Mouse (Mus musculus): Measurements from ENCODE around the gene Pacrg. TPM values are rescaled to one million over a fixed set of nuclear protein-coding genes. Genes with fewer than 3 reads are reported as not detected.
A peak's percentile ranks its signal among the peaks of the same experiment; 100 is the strongest.

Gene Pacrg
- polyA plus RNA-seq, 1 experiment from 2014 or later, result 1.2 TPM

- ATAC-seq (ENCODE audit: insufficient number of reproducible peaks, insufficient read depth, low FRiP score, low read depth), result no peak
- 90% methylated on average over 11 of the region's 11 CpGs for WGBS
- Histone ChIP-seq H3K36me3 (ENCODE audit: control insufficient read depth, insufficient read depth, low read length) (no peaks in the 10 kb centered on the region), H3K27me3 (ENCODE audit: control insufficient read depth, insufficient read depth, low read length) (no peaks in the 10 kb centered on the region), H3K4me2 (ENCODE audit: low read length) (no peak overlapping the region), H3K4me1 (ENCODE audit: control insufficient read depth in 2 of 2, insufficient read depth in 2 of 2, low read length in 2 of 2) (peaks cover 37 to 48% of the 10 kb centered on the region in 2 experiments), H3K9me3 (ENCODE audit: control insufficient read depth, low read length) (no peaks in the 10 kb centered on the region), H3K9ac (ENCODE audit: low read length) (no peak overlapping the region), H3K27ac (replicated peaks in 1 of 2; ENCODE audit: control insufficient read depth in 1 of 2, insufficient read depth in 1 of 2, low read depth in 2 of 2, low read length in 2 of 2) (no peak overlapping the region), H3K4me3 (ENCODE audit: control insufficient read depth in 1 of 2, insufficient read depth in 1 of 2, low read depth in 1 of 2, low read length in 2 of 2) (no peak overlapping the region)
These were observed 436.9 kb downstream of the Pacrg start for GRCm38 (mm10) chr17:10403186-10403585.

DNA sequence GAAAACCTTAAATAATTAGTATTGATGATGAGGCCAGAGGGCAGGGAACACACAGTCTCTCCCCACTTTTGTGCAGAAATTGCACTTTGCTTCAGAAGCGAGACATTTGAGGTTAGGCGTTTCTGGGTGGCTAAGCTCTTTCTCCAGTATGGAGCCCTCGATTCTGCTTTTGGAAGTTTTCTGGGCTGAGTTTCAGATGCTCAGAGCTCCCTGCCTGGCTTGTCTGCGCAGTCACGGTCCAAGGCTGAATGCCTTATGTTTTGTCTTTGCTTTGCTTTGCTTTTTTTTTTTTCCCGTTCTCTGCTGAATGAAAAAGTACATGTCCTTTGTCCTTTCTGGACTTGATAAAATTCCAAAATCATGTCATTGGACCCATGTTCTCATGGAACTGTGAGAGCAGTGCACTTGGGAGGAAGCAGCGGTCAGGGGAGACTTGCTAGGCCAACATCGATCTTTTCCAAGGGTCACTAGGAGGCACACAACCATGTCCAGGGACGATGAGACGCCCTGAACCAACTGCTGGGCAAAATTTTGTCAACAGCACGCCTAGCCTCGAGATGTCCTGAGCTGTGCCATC, 438.0 kb downstream of the Pacrg start:
- 90% methylated on average over 12 of the region's 12 CpGs for WGBS

DNA sequence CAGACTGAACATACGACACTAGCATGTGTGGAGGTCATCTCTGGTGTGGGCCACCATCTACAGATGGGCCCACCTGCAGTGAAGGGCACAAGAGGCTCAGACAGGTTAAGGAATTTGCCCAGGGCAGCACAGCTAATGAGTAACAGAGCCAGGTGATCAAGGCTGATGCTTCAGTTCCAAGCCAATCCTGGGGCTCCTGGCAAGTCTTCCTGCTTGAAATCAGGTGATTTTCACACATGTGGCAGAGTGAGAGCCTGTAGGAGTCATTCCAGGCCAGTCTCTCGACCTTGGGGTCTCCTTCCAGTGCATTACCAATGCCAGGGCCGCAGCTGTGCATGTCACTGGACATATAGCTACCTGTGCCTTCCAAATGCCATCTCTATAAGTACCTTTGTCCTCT, 438.6 kb downstream of the Pacrg start:
- ATAC-seq (ENCODE audit: insufficient number of reproducible peaks, insufficient read depth, low FRiP score, low read depth), result no peak
- Histone ChIP-seq H3K9ac (ENCODE audit: low read length) (no peak overlapping the region), H3K27me3 (ENCODE audit: control insufficient read depth, insufficient read depth, low read length) (no peaks in the 10 kb centered on the region), H3K9me3 (ENCODE audit: control insufficient read depth, low read length) (no peaks in the 10 kb centered on the region), H3K4me2 (ENCODE audit: low read length) (no peak overlapping the region), H3K4me3 (ENCODE audit: control insufficient read depth in 1 of 2, insufficient read depth in 1 of 2, low read depth in 1 of 2, low read length in 2 of 2) (no peak overlapping the region), H3K36me3 (ENCODE audit: control insufficient read depth, insufficient read depth, low read length) (no peaks in the 10 kb centered on the region), H3K4me1 (ENCODE audit: control insufficient read depth in 2 of 2, insufficient read depth in 2 of 2, low read length in 2 of 2) (peaks cover 41 to 54% of the 10 kb centered on the region in 2 experiments), H3K27ac (replicated peaks in 1 of 2; ENCODE audit: control insufficient read depth in 1 of 2, insufficient read depth in 1 of 2, low read depth in 2 of 2, low read length in 2 of 2) (no peak overlapping the region)
- WGBS, result 81% methylated on average over 3 of the region's 3 CpGs

More for the DNA sequence above, 438.0 kb downstream of the Pacrg start:
- no peak for ATAC-seq (ENCODE audit: insufficient number of reproducible peaks, insufficient read depth, low FRiP score, low read depth)
- H3K9ac ChIP-seq (ENCODE audit: low read length), result no peak overlapping the region
- H3K4me3 ChIP-seq (ENCODE audit: control insufficient read depth in 1 of 2, insufficient read depth in 1 of 2, low read depth in 1 of 2, low read length in 2 of 2), result no peak overlapping the region
- H3K4me1 ChIP-seq (ENCODE audit: control insufficient read depth in 2 of 2, insufficient read depth in 2 of 2, low read length in 2 of 2), result peaks cover 40 to 54% of the 10 kb centered on the region in 2 experiments
- no peaks in the 10 kb centered on the region for H3K36me3 ChIP-seq (ENCODE audit: control insufficient read depth, insufficient read depth, low read length)
- no peak overlapping the region for H3K4me2 ChIP-seq (ENCODE audit: low read length)
- no peaks in the 10 kb centered on the region for H3K27me3 ChIP-seq (ENCODE audit: control insufficient read depth, insufficient read depth, low read length)
- no peak overlapping the region for H3K27ac ChIP-seq (replicated peaks in 1 of 2; ENCODE audit: control insufficient read depth in 1 of 2, insufficient read depth in 1 of 2, low read depth in 2 of 2, low read length in 2 of 2)
- H3K9me3 ChIP-seq (ENCODE audit: control insufficient read depth, low read length), result no peaks in the 10 kb centered on the region

DNA sequence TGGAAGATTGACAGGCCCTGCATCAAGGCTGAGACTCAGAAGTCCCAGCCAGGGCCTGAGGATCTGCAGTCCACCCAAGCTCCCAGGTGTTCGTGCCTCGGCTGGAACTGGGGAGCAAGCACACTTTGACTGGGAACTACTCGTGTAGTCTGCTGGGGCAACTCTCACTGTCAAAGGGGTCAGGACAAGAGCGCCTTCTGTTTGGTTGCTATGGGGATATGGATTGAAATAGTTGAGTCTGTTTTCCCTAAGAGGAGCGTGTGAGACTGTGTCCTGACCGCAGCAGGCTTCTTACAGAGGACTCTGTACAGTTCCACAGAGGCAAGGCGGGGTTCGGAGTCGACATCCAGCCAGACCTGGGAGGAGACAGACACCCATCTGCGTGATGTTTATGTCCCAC, 440.4 kb downstream of the Pacrg start:
- H3K4me2 ChIP-seq (ENCODE audit: low read length), result no peak overlapping the region
- ATAC-seq (ENCODE audit: insufficient number of reproducible peaks, insufficient read depth, low FRiP score, low read depth), result no peak
- H3K27ac ChIP-seq (replicated peaks in 1 of 2; ENCODE audit: control insufficient read depth in 1 of 2, insufficient read depth in 1 of 2, low read depth in 2 of 2, low read length in 2 of 2), result peak overlapping the region; percentile 5 to 31; a peak in 2 of 4 replicates
- no peaks in the 10 kb centered on the region for H3K36me3 ChIP-seq (ENCODE audit: control insufficient read depth, insufficient read depth, low read length)
- H3K27me3 ChIP-seq (ENCODE audit: control insufficient read depth, insufficient read depth, low read length), result no peaks in the 10 kb centered on the region
- H3K9ac ChIP-seq (ENCODE audit: low read length), result no peak overlapping the region
- 51% methylated on average over 10 of the region's 10 CpGs for WGBS
- no peak overlapping the region for H3K4me3 ChIP-seq (ENCODE audit: control insufficient read depth in 1 of 2, insufficient read depth in 1 of 2, low read depth in 1 of 2, low read length in 2 of 2)
- H3K4me1 ChIP-seq (ENCODE audit: control insufficient read depth in 2 of 2, insufficient read depth in 2 of 2, low read length in 2 of 2), result peaks cover 43 to 59% of the 10 kb centered on the region in 2 experiments
- no peaks in the 10 kb centered on the region for H3K9me3 ChIP-seq (ENCODE audit: control insufficient read depth, low read length)

DNA sequence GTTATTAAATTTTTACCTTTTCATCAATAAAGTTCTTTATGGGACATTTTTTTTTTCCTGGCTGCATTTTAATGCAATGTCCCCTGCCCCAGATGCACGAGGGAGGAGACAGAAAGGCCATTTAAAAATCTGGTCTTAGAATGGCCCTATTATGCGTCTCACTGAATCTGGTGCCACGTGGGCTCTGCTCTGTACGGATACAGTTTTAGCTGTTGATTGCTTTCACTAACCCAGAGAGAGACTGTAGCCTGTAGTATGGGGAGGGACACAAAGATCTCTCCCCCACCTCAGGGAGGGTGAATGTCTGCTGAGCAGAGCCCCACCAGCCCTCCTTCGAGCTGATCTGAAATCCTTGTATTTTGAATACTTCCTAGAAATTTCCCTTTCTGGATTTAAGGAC, 441.2 kb downstream of the Pacrg start:
- 78% methylated on average over 5 of the region's 5 CpGs for WGBS
- Histone ChIP-seq H3K27ac (replicated peaks in 1 of 2; ENCODE audit: control insufficient read depth in 1 of 2, insufficient read depth in 1 of 2, low read depth in 2 of 2, low read length in 2 of 2) (peak overlapping the region in 1 of 2 experiments; percentile 70; a peak in 1 of 4 replicates), H3K4me1 (ENCODE audit: control insufficient read depth in 2 of 2, insufficient read depth in 2 of 2, low read length in 2 of 2) (peaks cover 47 to 65% of the 10 kb centered on the region in 2 experiments)

DNA sequence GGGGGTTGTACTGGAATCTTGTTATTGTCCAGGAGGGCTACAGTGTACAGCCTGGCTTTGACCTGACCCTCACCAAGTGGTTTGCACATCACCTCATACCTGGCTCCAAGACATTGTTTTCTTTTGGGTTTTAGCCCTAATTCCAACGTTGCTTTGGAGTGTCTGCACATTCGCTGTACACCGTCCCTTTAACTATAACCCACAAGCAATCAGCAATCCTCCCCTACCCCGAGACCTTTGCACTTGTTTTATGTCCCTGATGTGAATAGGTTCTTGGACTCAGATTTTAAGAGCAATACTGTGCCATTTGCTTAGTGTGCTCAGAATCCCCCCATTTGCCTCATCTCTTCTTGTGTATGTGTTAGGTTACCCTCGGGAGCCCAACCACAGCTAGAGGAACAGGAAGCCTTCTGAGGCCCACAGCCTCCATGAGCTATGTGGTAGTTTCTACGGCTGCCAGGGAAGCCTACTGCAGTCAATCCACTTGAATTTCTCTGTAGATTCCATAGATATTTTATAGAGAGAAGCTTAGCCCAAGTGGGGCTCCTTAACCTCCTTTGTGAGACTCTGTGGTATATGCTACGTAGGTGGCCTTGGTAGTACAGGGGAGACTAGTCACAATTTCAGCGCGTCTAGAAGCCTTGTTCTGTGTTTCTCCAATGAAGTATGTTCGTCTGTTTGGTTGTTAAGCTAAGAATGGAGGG, 442.0 kb downstream of the Pacrg start:
- WGBS, result 69% methylated on average over 10 of the region's 10 CpGs
- no peak for ATAC-seq (ENCODE audit: insufficient number of reproducible peaks, insufficient read depth, low FRiP score, low read depth)
- no peak overlapping the region for H3K9ac ChIP-seq (ENCODE audit: low read length)
- no peaks in the 10 kb centered on the region for H3K36me3 ChIP-seq (ENCODE audit: control insufficient read depth, insufficient read depth, low read length)
- no peak overlapping the region for H3K4me2 ChIP-seq (ENCODE audit: low read length)
- no peaks in the 10 kb centered on the region for H3K9me3 ChIP-seq (ENCODE audit: control insufficient read depth, low read length)
- no peaks in the 10 kb centered on the region for H3K27me3 ChIP-seq (ENCODE audit: control insufficient read depth, insufficient read depth, low read length)
- H3K4me3 ChIP-seq (ENCODE audit: control insufficient read depth in 1 of 2, insufficient read depth in 1 of 2, low read depth in 1 of 2, low read length in 2 of 2), result no peak overlapping the region
- peaks cover 50 to 69% of the 10 kb centered on the region in 2 experiments for H3K4me1 ChIP-seq (ENCODE audit: control insufficient read depth in 2 of 2, insufficient read depth in 2 of 2, low read length in 2 of 2)
- peak overlapping the region; percentile 6 to 70; a peak in 3 of 4 replicates for H3K27ac ChIP-seq (replicated peaks in 1 of 2; ENCODE audit: control insufficient read depth in 1 of 2, insufficient read depth in 1 of 2, low read depth in 2 of 2, low read length in 2 of 2)

More for the DNA sequence above, 441.2 kb downstream of the Pacrg start:
- ATAC-seq (ENCODE audit: insufficient number of reproducible peaks, insufficient read depth, low FRiP score, low read depth), result no peak
- no peak overlapping the region for H3K9ac ChIP-seq (ENCODE audit: low read length)
- no peaks in the 10 kb centered on the region for H3K9me3 ChIP-seq (ENCODE audit: control insufficient read depth, low read length)
- H3K27me3 ChIP-seq (ENCODE audit: control insufficient read depth, insufficient read depth, low read length), result no peaks in the 10 kb centered on the region
- H3K4me2 ChIP-seq (ENCODE audit: low read length), result no peak overlapping the region
- H3K36me3 ChIP-seq (ENCODE audit: control insufficient read depth, insufficient read depth, low read length), result no peaks in the 10 kb centered on the region
- H3K4me3 ChIP-seq (ENCODE audit: control insufficient read depth in 1 of 2, insufficient read depth in 1 of 2, low read depth in 1 of 2, low read length in 2 of 2), result no peak overlapping the region

DNA sequence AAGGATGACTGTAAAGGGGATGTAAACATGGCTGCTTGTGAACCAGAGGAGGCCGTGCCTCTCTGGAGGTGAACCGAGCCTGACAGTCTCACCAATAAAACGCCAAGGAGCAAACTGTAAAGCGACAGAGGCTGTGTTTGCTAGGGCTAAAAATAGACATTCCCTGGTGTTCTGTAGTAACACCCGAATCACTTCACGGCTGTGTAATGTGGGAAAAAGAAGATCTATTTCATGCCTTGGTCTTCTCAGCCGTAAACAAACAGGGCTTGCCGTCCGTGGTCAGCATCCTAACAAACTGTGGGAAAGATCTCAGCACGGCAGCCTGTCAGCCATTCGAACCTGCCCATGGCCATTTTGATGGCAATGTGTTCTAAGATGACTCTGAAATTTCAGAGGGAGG, 442.8 kb downstream of the Pacrg start:
- peak overlapping the region; percentile 3; the same call in 1 of the 2 replicates for H3K4me2 ChIP-seq (ENCODE audit: low read length)
- no peaks in the 10 kb centered on the region for H3K27me3 ChIP-seq (ENCODE audit: control insufficient read depth, insufficient read depth, low read length)
- H3K36me3 ChIP-seq (ENCODE audit: control insufficient read depth, insufficient read depth, low read length), result no peaks in the 10 kb centered on the region
- 33% methylated on average over 11 of the region's 11 CpGs for WGBS
- no peak overlapping the region for H3K9ac ChIP-seq (ENCODE audit: low read length)
- peak overlapping the region; percentile 28 to 70 for H3K27ac ChIP-seq (replicated peaks in 1 of 2; ENCODE audit: control insufficient read depth in 1 of 2, insufficient read depth in 1 of 2, low read depth in 2 of 2, low read length in 2 of 2)
- no peak for ATAC-seq (ENCODE audit: insufficient number of reproducible peaks, insufficient read depth, low FRiP score, low read depth)
- H3K9me3 ChIP-seq (ENCODE audit: control insufficient read depth, low read length), result no peaks in the 10 kb centered on the region
- no peak overlapping the region for H3K4me3 ChIP-seq (ENCODE audit: control insufficient read depth in 1 of 2, insufficient read depth in 1 of 2, low read depth in 1 of 2, low read length in 2 of 2)
- H3K4me1 ChIP-seq (ENCODE audit: control insufficient read depth in 2 of 2, insufficient read depth in 2 of 2, low read length in 2 of 2), result peaks cover 50 to 69% of the 10 kb centered on the region in 2 experiments

Data from heart, embryonic 14.5 days (tissue).